Mouse (Mus musculus) megakaryocyte, embryonic 14.5 days (primary cell): ENCODE data around the gene Nectin4.

Experiments used
- FLI1 ChIP-seq: IDR thresholded peaks from 2 replicates; pipeline ENCODE4 v1.6.1; 2012; ENCODE audit warnings: low read length, inconsistent platforms, mixed read lengths
- GATA1 ChIP-seq: IDR thresholded peaks from 3 replicates; pipeline ENCODE4 v1.6.1; 2012; ENCODE audit warnings: mixed read lengths, low read length, inconsistent platforms, borderline replicate concordance

GRCm38 (mm10) chr1:171349210-171349609 lies 20.7 kb upstream of the Nectin4 start:
- TF ChIP-seq FLI1 (no peak), GATA1 (no peak)
